Mouse (Mus musculus): ENCODE results near the gene Olfr134.
"Not testable (repeated sequence)": the region's sequence is repeated elsewhere in the genome, so short reads cannot be mapped to it uniquely, and the experiment has no call there.

Gene Olfr134

DNA sequence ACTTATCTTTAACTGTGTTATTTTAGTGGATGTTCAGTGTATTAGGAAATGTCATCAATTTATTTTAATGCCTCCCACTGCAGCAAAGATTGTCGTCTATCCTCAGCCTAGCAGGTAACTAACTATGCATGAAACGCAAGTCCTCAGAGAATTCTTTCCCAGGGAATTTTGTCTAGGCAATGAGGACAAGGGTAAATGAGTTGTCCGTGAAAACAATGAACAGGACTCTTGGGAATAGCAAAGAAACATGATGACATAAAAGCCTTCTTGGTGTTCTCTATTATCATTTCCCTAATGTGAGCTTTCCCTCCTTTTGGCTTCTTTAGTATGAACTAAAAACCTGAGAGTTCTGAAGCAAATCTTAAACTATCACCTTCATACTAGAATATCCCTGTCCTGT is at the start of gene Olfr134:
Gene Olfr134, plus strand, starts transcription at position 301 of the 400 bp plus-strand sequence.
- no peak for DNase-seq (ENCODE audit: low spot score in 2 of 2)

DNA sequence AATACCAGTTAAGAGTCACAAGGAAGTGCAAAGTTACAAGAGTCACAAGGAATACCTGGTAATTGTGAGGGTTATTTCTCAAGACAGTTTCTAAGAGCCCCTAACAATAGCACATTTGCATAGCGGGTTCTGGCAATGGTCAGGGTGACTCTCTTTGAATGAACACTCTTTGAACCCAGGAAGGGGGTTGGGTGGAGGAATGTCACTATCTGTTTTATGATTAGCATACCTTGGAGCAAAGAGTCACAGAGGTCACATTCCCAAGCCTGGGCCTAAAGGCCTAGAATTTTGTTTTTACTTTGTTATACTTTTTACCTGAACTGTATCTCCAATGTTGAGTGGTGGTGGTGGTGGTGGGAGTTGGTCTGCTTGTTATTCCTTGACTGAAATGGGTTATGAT is 47.0 kb upstream of the Olfr134 start:
- DNase-seq (ENCODE audit: low spot score in 2 of 2) = not testable (repeated sequence)

DNA sequence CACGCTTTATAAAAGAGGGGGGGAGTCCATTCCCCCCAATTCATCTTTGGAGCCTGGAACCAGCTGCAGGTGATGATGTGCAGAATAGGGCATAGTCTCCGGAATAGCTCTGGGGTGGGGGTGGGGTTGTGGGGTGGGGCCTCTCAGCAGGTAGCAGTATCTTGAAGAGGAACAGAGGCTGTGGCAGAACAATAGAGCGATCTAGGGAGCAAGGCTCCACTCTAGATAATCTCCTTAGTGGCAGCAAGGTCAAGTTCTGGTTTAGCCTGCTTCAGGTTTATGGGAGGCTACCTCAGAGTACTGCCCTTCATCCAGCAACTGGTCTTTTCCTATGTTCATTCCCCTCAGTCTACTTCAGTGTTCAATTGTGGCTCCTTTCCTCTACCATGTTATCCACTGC is 45.8 kb upstream of the Olfr134 start:
- not testable (repeated sequence) for DNase-seq (ENCODE audit: low spot score in 2 of 2)

DNA sequence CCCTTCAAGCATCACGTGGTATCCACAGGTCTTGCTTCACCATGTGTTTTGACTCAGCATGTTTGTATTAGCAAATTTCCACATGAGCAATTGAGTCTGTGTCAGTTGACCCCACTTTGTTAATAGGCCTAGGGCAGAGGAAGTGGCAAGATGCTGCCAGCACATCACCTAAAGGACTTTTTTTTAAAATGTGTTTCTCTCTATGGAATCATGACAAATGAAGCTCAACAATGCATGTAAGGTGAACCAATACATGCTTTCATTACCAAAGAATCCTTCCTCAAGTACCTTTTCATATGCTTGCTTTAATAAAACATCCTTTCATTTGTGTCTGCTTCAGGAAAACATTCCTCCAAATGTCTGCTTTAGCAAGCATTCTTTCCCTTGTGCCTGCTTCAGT is 36.8 kb upstream of the Olfr134 start, which contains the start of gene Olfr132:
Gene Olfr132, minus strand, starts transcription at position 101 of the 400 bp plus-strand sequence.
- DNase-seq (ENCODE audit: low spot score in 2 of 2) = no peak

DNA sequence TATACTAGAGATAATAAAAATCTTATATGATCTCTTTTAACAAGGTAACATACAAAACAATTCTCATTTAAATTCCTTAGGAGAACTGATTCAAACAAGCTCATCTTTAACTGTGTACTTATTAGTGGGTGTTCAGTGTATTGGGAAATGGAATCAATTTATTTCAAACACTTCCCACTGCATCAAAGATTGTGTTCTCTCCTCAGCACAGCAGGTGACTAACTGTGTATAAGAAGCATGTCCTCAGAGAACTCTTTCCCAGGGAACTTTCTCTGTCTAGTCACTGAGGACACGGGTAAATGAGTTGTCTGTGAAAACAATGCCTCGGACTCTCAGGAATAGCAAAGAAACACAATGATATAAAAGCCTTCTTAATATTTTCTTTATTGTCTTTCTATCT is 26.2 kb upstream of the Olfr134 start, which contains the start of gene Olfr133:
Gene Olfr133, plus strand, starts transcription at position 301 of the 400 bp plus-strand sequence.
- no peak for DNase-seq (ENCODE audit: low spot score in 2 of 2)

- DNase-seq (ENCODE audit: low spot score in 2 of 2) = no peak
These were observed 32.8 kb downstream of the Olfr134 start, which contains the start of gene Olfr135 for GRCm38 (mm10) chr17:38204035-38204434. Gene Olfr135, plus strand, starts transcription at chr17:38204335.
